Mouse (Mus musculus) heart, embryonic 11.5 days (tissue): ENCODE results near the gene 2810006K23Rik. TPM values are rescaled to one million over a fixed set of nuclear protein-coding genes. Genes with fewer than 3 reads are reported as not detected.
"Not testable (repeated sequence)": the region's sequence is repeated elsewhere in the genome, so short reads cannot be mapped to it uniquely, and the experiment has no call there.

ENCODE experiments used
- ATAC-seq: fragments of 200-750 bp; cut with Nextera tagmentation; replicated peaks from 2 replicates; pipeline ENCODE4 v1.8.0; 2017; ENCODE audit warnings: moderate library complexity; ENCODE audit not compliant: insufficient number of reproducible peaks, low FRiP score, low TSS enrichment
- H3K27ac ChIP-seq: fragments of 300-500 bp; sonication (generic); 2 replicates; pipeline ENCODE4 v1.5.1; 2014; ENCODE audit warnings: mild to moderate bottlenecking, low read depth, low read length
- H3K27me3 ChIP-seq: fragments of 300-500 bp; sonication (generic); 2 replicates; pipeline ENCODE4 v1.6.1; 2014; ENCODE audit warnings: mild to moderate bottlenecking, low read length, mixed read lengths; ENCODE audit not compliant: control insufficient read depth, insufficient read depth
- H3K36me3 ChIP-seq: fragments of 300-500 bp; sonication (generic); 2 replicates; pipeline ENCODE4 v1.6.1; 2014; ENCODE audit warnings: mild to moderate bottlenecking, low read length, moderate library complexity, mixed read lengths; ENCODE audit not compliant: control insufficient read depth, insufficient read depth
- H3K4me1 ChIP-seq: fragments of 300-500 bp; sonication (generic); 2 replicates; pipeline ENCODE4 v1.6.1; 2014; ENCODE audit warnings: low read length; ENCODE audit not compliant: control insufficient read depth, insufficient read depth
- H3K4me2 ChIP-seq: fragments of 300-500 bp; sonication (generic); 2 replicates; pipeline ENCODE4 v1.6.1; 2014; ENCODE audit warnings: mild to moderate bottlenecking, moderate library complexity
- H3K4me3 ChIP-seq: fragments of 300-500 bp; sonication (generic); 2 replicates; pipeline ENCODE4 v1.5.1; 2014; ENCODE audit warnings: low read depth, low read length
- H3K9ac ChIP-seq: fragments of 300-500 bp; sonication (generic); 2 replicates; pipeline ENCODE4 v1.6.1; 2014; ENCODE audit warnings: mild to moderate bottlenecking, low read depth, low read length, moderate library complexity
- H3K9me3 ChIP-seq: fragments of 300-500 bp; sonication (generic); replicated peaks from 2 replicates; pipeline ENCODE4 v1.6.1; 2016; ENCODE audit warnings: low read length; ENCODE audit not compliant: control insufficient read depth
- WGBS: fragments of 180-500 bp; shearing (Covaris S2); extraction: QIAGEN DNeasy Blood & Tissue Kit; methylation state at CpG from one replicate; pipeline ENCODE4 v1.1.7; 2014; ENCODE audit not compliant: insufficient replicate concordance; 5-methylcytosine and 5-hydroxymethylcytosine counted together
- polyA plus RNA-seq: library from polyadenylated mRNA; unstranded; fragments of >200 nt; fragmentation: Nextera tagmentation; extraction: Ambion mirVana; gene quantifications from 2 replicates; pipeline ENCODE4 v1.2.1, GENCODE M21; 2014

The 2810006K23Rik gene
- polyA plus RNA-seq, 1 experiment from 2014 or later: 14.8 TPM

DNA sequence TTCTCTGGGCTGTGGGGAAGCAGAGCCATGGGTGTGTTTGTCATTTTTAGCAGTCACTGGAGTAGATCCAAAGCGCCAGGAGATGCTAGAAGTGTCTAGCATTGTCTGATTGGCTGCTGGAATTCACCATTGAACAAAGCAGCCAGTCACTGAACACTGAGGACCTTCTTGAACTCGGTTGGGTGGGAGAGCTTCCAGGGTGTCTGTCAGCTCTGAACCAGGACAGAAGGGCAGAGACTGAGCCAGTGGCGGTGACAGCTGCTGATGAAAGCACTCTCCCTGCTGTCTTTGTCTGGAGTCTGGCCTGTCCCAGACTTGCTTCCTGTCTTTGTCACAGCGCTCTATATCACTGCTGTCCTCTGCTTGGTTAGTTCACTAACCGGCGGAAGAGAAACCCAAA is 6.5 kb downstream of the 2810006K23Rik start:
- H3K9ac ChIP-seq: peak overlapping the region; percentile 29; the same call in 1 of the 2 replicates
- H3K27ac ChIP-seq: peak overlapping the region; percentile 78
- ATAC-seq: peak; percentile 65
- no peaks in the 10 kb centered on the region for H3K36me3 ChIP-seq
- peaks cover 32% of the 10 kb centered on the region for H3K4me1 ChIP-seq
- no peaks in the 10 kb centered on the region for H3K9me3 ChIP-seq
- H3K4me2 ChIP-seq: 0 out of 2 replicates have a peak overlapping the region, but pooled peaks have one; percentile 2
- no peak overlapping the region for H3K4me3 ChIP-seq
- 19% methylated on average over 6 of the region's 6 CpGs for WGBS
- no peaks in the 10 kb centered on the region for H3K27me3 ChIP-seq

DNA sequence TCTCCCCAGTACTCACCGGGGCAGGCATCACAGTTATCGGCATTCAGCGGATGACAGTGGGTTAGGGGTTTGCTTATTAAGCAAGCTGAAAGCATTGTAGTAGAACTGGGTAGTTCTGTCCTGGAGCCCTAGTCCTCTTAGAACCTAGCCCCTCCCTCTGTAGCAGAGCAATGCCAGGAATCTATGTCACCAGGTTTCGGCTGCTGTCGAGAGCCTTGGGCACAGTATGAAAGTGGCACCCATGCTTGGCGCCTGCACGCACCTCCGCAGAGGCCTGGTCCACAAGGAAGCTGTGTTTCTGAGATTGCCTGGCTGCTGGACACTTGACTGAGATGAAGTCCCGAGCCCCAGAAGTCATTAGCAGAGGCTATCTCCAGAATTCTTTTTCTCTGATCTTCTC is 9.2 kb downstream of the 2810006K23Rik start:
- no peak overlapping the region for H3K4me3 ChIP-seq
- no peak overlapping the region for H3K4me2 ChIP-seq
- no peak overlapping the region for H3K9ac ChIP-seq
- no peak for ATAC-seq
- no peak overlapping the region for H3K27ac ChIP-seq
- H3K4me1 ChIP-seq: peaks cover 39% of the 10 kb centered on the region
- H3K9me3 ChIP-seq: no peaks in the 10 kb centered on the region
- no peaks in the 10 kb centered on the region for H3K27me3 ChIP-seq
- WGBS: 65% methylated on average over 9 of the region's 9 CpGs
- no peaks in the 10 kb centered on the region for H3K36me3 ChIP-seq

DNA sequence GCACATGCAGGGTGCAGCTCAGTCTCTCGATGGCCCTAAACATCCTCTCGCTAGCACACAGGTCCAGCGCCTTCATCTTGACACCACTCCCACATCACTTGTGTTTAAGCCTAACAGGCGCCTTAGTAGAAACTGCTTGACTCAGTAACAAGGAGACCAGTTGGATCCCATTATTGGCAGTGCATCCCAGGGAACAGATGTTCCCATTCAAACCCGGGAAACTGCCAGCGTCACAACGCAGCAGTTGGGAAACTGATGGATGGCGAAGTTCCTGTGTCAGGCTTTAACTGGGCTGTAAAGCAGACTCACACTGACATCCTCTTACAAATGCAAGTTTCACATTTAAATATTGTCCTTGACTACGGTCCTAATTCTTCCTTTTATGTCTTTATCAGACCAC is 10.0 kb downstream of the 2810006K23Rik start:
- 63% methylated on average over 9 of the region's 9 CpGs for WGBS
- peaks cover 39% of the 10 kb centered on the region for H3K4me1 ChIP-seq
- no peaks in the 10 kb centered on the region for H3K36me3 ChIP-seq
- H3K9ac ChIP-seq: no peak overlapping the region
- no peak overlapping the region for H3K4me3 ChIP-seq
- no peak overlapping the region for H3K4me2 ChIP-seq
- ATAC-seq: no peak
- no peaks in the 10 kb centered on the region for H3K9me3 ChIP-seq
- no peak overlapping the region for H3K27ac ChIP-seq
- no peaks in the 10 kb centered on the region for H3K27me3 ChIP-seq

DNA sequence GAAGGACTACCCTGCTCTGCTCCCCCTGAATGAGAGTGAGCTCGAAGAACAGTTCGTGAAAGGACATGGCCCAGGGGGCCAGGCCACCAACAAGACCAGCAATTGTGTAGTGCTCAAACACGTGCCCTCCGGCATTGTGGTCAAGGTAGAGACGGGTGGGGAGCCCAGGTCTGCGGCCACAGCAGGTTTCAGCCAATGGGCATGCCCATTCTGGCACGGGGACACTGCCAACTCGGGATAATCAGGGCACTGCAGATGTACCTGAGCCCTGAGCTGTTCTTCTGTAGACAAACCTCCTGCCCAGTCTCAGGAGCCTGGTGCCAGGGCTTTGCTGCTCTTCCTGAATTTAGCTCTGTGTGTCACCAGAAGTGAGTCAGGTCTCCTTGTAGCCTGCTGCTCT is 10.9 kb downstream of the 2810006K23Rik start:
- Histone ChIP-seq H3K4me1 (peaks cover 33% of the 10 kb centered on the region), H3K9ac (no peak overlapping the region), H3K4me2 (no peak overlapping the region), H3K27ac (no peak overlapping the region), H3K9me3 (no peaks in the 10 kb centered on the region), H3K4me3 (no peak overlapping the region), H3K27me3 (no peaks in the 10 kb centered on the region), H3K36me3 (no peaks in the 10 kb centered on the region)
- 89% methylated on average over 8 of the region's 8 CpGs for WGBS
- ATAC-seq: no peak

DNA sequence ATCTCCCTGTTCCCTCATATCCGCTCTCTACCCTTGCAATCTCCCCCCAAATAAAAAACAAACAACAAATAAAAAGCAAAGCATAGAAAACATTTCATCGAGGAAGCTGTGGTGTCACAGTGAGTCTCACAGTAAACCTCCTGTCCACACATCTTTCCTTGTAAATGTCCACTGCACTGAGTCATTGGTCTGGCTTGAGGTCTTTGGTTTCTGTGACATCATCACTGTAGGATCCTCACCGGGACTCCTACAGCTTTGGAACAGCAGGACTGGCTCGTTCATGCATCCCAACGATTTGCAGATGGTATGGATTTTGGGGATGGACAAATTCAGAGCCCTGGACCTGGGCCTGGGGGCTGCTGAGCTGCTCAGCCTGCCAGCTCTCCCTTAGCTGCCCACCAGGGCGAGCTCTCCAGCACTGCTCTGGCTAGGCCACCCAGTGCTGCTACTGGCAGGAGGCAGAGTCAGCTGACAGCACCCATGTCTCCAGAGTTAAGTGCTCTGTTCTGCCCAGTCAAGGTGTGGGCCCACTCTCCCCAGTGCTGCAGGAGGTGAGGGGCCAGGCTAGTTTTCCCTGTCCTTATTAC is 14.0 kb downstream of the 2810006K23Rik start:
- not testable (repeated sequence) for H3K27ac ChIP-seq, H3K4me2 ChIP-seq, H3K27me3 ChIP-seq, H3K9me3 ChIP-seq, H3K9ac ChIP-seq, ATAC-seq, H3K4me3 ChIP-seq
- 59% methylated on average over 6 of the region's 6 CpGs for WGBS
- peaks cover 23% of the 10 kb centered on the region for H3K4me1 ChIP-seq
- H3K36me3 ChIP-seq: peaks cover 16% of the 10 kb centered on the region

DNA sequence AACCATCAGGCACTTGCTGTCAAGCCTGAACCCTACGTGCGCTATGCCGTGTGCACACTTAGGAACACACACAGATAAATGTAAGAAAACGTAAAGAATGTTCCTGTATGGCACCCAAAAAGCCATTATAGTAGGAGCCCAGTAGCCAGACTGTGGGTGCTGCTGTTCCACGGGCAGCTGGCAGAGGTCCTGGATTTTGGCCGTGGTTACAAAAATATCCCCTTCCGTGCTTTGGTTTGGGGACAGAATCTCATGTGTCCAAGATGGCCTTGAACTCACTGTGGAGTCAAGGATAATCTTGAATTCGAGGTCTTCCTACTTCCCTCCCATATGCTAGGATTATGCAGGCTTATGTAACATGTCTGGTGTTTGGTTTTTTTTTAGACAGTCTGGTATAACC is 15.0 kb downstream of the 2810006K23Rik start:
- Histone ChIP-seq H3K9ac (no peak overlapping the region), H3K27me3 (no peaks in the 10 kb centered on the region), H3K27ac (no peak overlapping the region), H3K4me1 (peaks cover 17% of the 10 kb centered on the region), H3K9me3 (no peaks in the 10 kb centered on the region), H3K36me3 (peaks cover 17% of the 10 kb centered on the region), H3K4me2 (no peak overlapping the region), H3K4me3 (no peak overlapping the region)
- no peak for ATAC-seq
- 82% methylated on average over 8 of the region's 8 CpGs for WGBS

DNA sequence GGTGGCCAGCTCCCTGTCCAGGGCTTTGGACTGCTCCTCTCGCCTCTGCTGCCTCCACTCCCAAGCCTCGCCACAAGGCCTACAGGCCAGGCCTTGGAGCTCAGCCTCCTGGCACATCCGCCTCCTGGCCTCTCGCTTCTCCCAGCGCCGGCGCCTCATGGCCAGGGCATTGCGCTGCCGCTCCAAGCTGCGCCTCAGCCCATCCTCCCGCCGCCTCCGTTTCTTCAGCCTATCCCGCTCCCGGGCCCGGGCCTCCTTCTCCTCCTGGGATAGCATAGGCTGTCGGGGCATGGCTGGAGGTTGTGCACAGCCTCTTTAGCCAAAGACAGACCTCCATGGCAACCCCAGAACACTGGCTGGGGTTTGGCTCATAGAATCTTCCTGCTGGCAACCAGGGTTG is 21.3 kb downstream of the 2810006K23Rik start:
- Histone ChIP-seq H3K27ac (no peak overlapping the region), H3K9me3 (no peaks in the 10 kb centered on the region), H3K36me3 (peaks cover 29% of the 10 kb centered on the region), H3K4me2 (no peak overlapping the region), H3K4me1 (peaks cover 20% of the 10 kb centered on the region), H3K4me3 (no peak overlapping the region), H3K27me3 (no peaks in the 10 kb centered on the region), H3K9ac (no peak overlapping the region)
- 93% methylated on average over 17 of the region's 17 CpGs for WGBS
- no peak for ATAC-seq

DNA sequence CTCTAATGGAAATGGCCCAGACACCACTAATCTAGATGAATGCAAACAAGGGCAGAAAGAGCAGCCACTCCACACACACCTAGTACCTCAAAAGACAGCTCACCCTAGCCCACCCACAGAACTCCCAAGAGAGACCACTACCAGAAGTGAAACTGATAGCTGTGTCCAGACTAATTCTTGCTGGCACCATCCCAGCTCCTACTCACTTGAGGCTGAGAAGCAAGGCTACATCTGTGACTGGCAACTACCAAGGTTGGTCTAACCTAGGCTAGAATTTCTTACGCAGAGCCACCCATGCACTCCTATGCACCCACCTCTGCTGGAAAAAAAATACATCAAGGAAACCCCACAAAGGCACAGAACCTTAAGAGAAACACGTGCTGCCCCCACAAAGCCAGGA is 22.5 kb downstream of the 2810006K23Rik start:
- H3K4me3 ChIP-seq: no peak overlapping the region
- peaks cover 20% of the 10 kb centered on the region for H3K4me1 ChIP-seq
- H3K9me3 ChIP-seq: no peaks in the 10 kb centered on the region
- ATAC-seq: no peak
- H3K27ac ChIP-seq: no peak overlapping the region
- peaks cover 24% of the 10 kb centered on the region for H3K36me3 ChIP-seq
- 90% methylated on average over 2 of the region's 2 CpGs for WGBS
- no peaks in the 10 kb centered on the region for H3K27me3 ChIP-seq
- no peak overlapping the region for H3K9ac ChIP-seq
- H3K4me2 ChIP-seq: no peak overlapping the region

DNA sequence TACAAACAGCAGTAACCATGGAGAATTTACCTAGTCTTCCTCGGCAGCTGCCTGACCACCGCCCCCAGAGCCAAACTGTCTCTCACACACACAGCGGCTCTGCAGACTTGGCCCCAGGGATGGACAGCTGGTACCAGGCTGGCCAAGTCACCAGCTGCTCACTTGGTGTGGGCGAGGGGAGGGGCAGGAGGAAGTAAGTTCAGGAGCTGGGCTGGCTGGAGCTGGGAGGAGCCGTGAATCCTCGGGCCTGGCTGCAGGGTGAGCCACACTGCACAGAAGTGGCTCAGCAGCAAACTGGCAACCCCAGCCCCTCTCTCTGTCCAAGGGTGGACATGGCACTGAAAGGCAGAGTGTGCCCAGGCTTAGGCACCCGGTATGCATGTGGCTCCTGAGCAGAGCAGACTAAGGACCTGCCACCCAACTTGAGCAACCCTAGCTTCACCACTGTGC is 23.2 kb downstream of the 2810006K23Rik start:
- Histone ChIP-seq H3K4me3 (peak overlapping the region; percentile 97; the same call in 1 of the 2 replicates), H3K36me3 (peaks cover 22% of the 10 kb centered on the region), H3K9ac (peak overlapping the region; percentile 100), H3K4me2 (peak overlapping the region; percentile 97), H3K27ac (peak overlapping the region; percentile 98), H3K9me3 (no peaks in the 10 kb centered on the region), H3K27me3 (no peaks in the 10 kb centered on the region), H3K4me1 (peaks cover 20% of the 10 kb centered on the region)
- ATAC-seq: no peak
- 46% methylated on average over 7 of the region's 7 CpGs for WGBS
